Mouse (Mus musculus): Measurements from ENCODE around the gene Mybpc2. TPM values are rescaled to one million over a fixed set of nuclear protein-coding genes. Genes with fewer than 3 reads are reported as not detected.

Mybpc2 gene
- polyA plus RNA-seq, 1 experiment: 6.4 TPM

GRCm38 (mm10) chr7:44552141-44552908 lies 27.9 kb upstream of the Mybpc2 start:
- H3K4me1 ChIP-seq (ENCODE audit: control insufficient read depth, insufficient read depth, low read length): peaks cover 9% of the 10 kb centered on the region; the same call in 1 of the 2 replicates
- TF ChIP-seq POLR2A (IDR thresholded peaks at IDR 0.05; ENCODE audit: low read depth, low read length): no peak
- TF ChIP-seq CTCF (conservative IDR thresholded peaks at IDR 0.05; ENCODE audit: insufficient read depth, insufficient read length, low read depth, low read length): no peak
- H3K4me3 ChIP-seq (ENCODE audit: insufficient read depth, low read depth, low read length): no peak overlapping the region
- 88% methylated on average over 28 of the region's 31 CpGs for WGBS
- no peak overlapping the region for H3K27ac ChIP-seq (ENCODE audit: insufficient read depth, low read depth, low read length)
- H3K27me3 ChIP-seq (replicated peaks; ENCODE audit: control insufficient read depth, insufficient read depth, low read length): no peaks in the 10 kb centered on the region
- peaks cover 6% of the 10 kb centered on the region for H3K36me3 ChIP-seq (ENCODE audit: control insufficient read depth, insufficient read depth, low read length)
- DNase-seq: no peak

GRCm38 (mm10) chr7:44551731-44552130 lies 27.3 kb upstream of the Mybpc2 start:
- WGBS: 88% methylated on average over 22 of the region's 22 CpGs
- Histone ChIP-seq H3K27ac (ENCODE audit: insufficient read depth, low read depth, low read length) (no peak overlapping the region), H3K27me3 (replicated peaks; ENCODE audit: control insufficient read depth, insufficient read depth, low read length) (no peaks in the 10 kb centered on the region), H3K4me3 (ENCODE audit: insufficient read depth, low read depth, low read length) (no peak overlapping the region), H3K4me1 (ENCODE audit: control insufficient read depth, insufficient read depth, low read length) (peaks cover 9% of the 10 kb centered on the region; the same call in 1 of the 2 replicates), H3K36me3 (ENCODE audit: control insufficient read depth, insufficient read depth, low read length) (peaks cover 6% of the 10 kb centered on the region)
- no peak for DNase-seq
- TF ChIP-seq POLR2A (IDR thresholded peaks at IDR 0.05; ENCODE audit: low read depth, low read length) (no peak), CTCF (conservative IDR thresholded peaks at IDR 0.05; ENCODE audit: insufficient read depth, insufficient read length, low read depth, low read length) (no peak)

GRCm38 (mm10) chr7:44551301-44551700 lies 26.8 kb upstream of the Mybpc2 start:
- Histone ChIP-seq H3K36me3 (ENCODE audit: control insufficient read depth, insufficient read depth, low read length) (peaks cover 6% of the 10 kb centered on the region), H3K27me3 (replicated peaks; ENCODE audit: control insufficient read depth, insufficient read depth, low read length) (no peaks in the 10 kb centered on the region), H3K4me3 (ENCODE audit: insufficient read depth, low read depth, low read length) (no peak overlapping the region), H3K4me1 (ENCODE audit: control insufficient read depth, insufficient read depth, low read length) (peaks cover 9% of the 10 kb centered on the region; the same call in 1 of the 2 replicates), H3K27ac (ENCODE audit: insufficient read depth, low read depth, low read length) (no peak overlapping the region)
- 92% methylated on average over 21 of the region's 21 CpGs for WGBS
- TF ChIP-seq CTCF (conservative IDR thresholded peaks at IDR 0.05; ENCODE audit: insufficient read depth, insufficient read length, low read depth, low read length) (no peak), POLR2A (IDR thresholded peaks at IDR 0.05; ENCODE audit: low read depth, low read length) (no peak)
- DNase-seq: no peak

GRCm38 (mm10) chr7:44550409-44550678 lies 25.9 kb upstream of the Mybpc2 start:
- Histone ChIP-seq H3K27me3 (replicated peaks; ENCODE audit: control insufficient read depth, insufficient read depth, low read length) (no peaks in the 10 kb centered on the region), H3K4me3 (ENCODE audit: insufficient read depth, low read depth, low read length) (no peak overlapping the region), H3K4me1 (ENCODE audit: control insufficient read depth, insufficient read depth, low read length) (peaks cover 9% of the 10 kb centered on the region; the same call in 1 of the 2 replicates), H3K27ac (ENCODE audit: insufficient read depth, low read depth, low read length) (no peak overlapping the region), H3K36me3 (ENCODE audit: control insufficient read depth, insufficient read depth, low read length) (peaks cover 6% of the 10 kb centered on the region)
- WGBS: 92% methylated on average over 12 of the region's 12 CpGs
- no peak for DNase-seq
- TF ChIP-seq POLR2A (IDR thresholded peaks at IDR 0.05; ENCODE audit: low read depth, low read length) (no peak), CTCF (conservative IDR thresholded peaks at IDR 0.05; ENCODE audit: insufficient read depth, insufficient read length, low read depth, low read length) (no peak)

- Histone ChIP-seq H3K27me3 (replicated peaks; ENCODE audit: control insufficient read depth, insufficient read depth, low read length) (no peaks in the 10 kb centered on the region), H3K27ac (ENCODE audit: insufficient read depth, low read depth, low read length) (no peak overlapping the region), H3K4me1 (ENCODE audit: control insufficient read depth, insufficient read depth, low read length) (peaks cover 9% of the 10 kb centered on the region; the same call in 1 of the 2 replicates), H3K4me3 (ENCODE audit: insufficient read depth, low read depth, low read length) (no peak overlapping the region), H3K36me3 (ENCODE audit: control insufficient read depth, insufficient read depth, low read length) (peaks cover 6% of the 10 kb centered on the region)
- TF ChIP-seq CTCF (conservative IDR thresholded peaks at IDR 0.05; ENCODE audit: insufficient read depth, insufficient read length, low read depth, low read length): no peak
- TF ChIP-seq POLR2A (IDR thresholded peaks at IDR 0.05; ENCODE audit: low read depth, low read length): no peak
- no peak for DNase-seq
- 92% methylated on average over 23 of the region's 23 CpGs for WGBS
Measured at GRCm38 (mm10) chr7:44549621-44550408, 25.4 kb upstream of the Mybpc2 start.

- Histone ChIP-seq H3K4me1 (ENCODE audit: control insufficient read depth, insufficient read depth, low read length) (0 out of 2 replicates have a peak, but pooled peaks cover 7% of the 10 kb centered on the region), H3K36me3 (ENCODE audit: control insufficient read depth, insufficient read depth, low read length) (peaks cover 6% of the 10 kb centered on the region), H3K27ac (ENCODE audit: insufficient read depth, low read depth, low read length) (no peak within 1 kb of the TSS), H3K4me3 (ENCODE audit: insufficient read depth, low read depth, low read length) (peak within 1 kb of the TSS; percentile 68), H3K27me3 (replicated peaks; ENCODE audit: control insufficient read depth, insufficient read depth, low read length) (no peaks in the 10 kb centered on the region)
- DNase-seq: peak; percentile 100
- TF ChIP-seq CTCF (conservative IDR thresholded peaks at IDR 0.05; ENCODE audit: insufficient read depth, insufficient read length, low read depth, low read length) (peak; percentile 90), POLR2A (IDR thresholded peaks at IDR 0.05; ENCODE audit: low read depth, low read length) (no peak)
- WGBS: under 1% methylated on average over 43 of the region's 43 CpGs
Measured at GRCm38 (mm10) chr7:44548497-44549087, 24.1 kb upstream of the Mybpc2 start, which contains the start of gene Pold1. Gene Pold1 (minus strand): TSS chr7:44548849.

Measured in kidney, adult 2 months (tissue).